Mouse (Mus musculus) liver, adult 2 months (tissue): ENCODE data around the gene F830045P16Rik. TPM values are rescaled to one million over a fixed set of nuclear protein-coding genes. Genes with fewer than 3 reads are reported as not detected.

Experiments
- DNase-seq: peaks from one replicate; pipeline ENCODE4 v3.0.0-alpha.2; 2011; ENCODE audit warnings: low read depth, low spot score; ENCODE audit errors: extremely low read depth
- H3K27ac ChIP-seq: fragments of 200-500 bp; replicated peaks from 2 replicates; pipeline ENCODE4 v1.5.1; 2012; ENCODE audit warnings: low read depth, mild to moderate bottlenecking, control low read depth, inconsistent platforms, low read length; ENCODE audit not compliant: insufficient read depth
- H3K27me3 ChIP-seq: fragments of 200-500 bp; 2 replicates; pipeline ENCODE4 v1.6.1; 2012; ENCODE audit warnings: mild to moderate bottlenecking, moderate library complexity, low read length, inconsistent platforms; ENCODE audit not compliant: control insufficient read depth, insufficient read depth
- H3K36me3 ChIP-seq: fragments of 200-500 bp; 2 replicates; pipeline ENCODE4 v1.6.1; 2012; ENCODE audit warnings: low read length, inconsistent platforms; ENCODE audit not compliant: control insufficient read depth, insufficient read depth
- H3K4me1 ChIP-seq: fragments of 200-500 bp; 2 replicates; pipeline ENCODE4 v1.6.1; 2011; ENCODE audit warnings: low read length; ENCODE audit not compliant: control insufficient read depth, insufficient read depth
- H3K4me3 ChIP-seq: fragments of 200-500 bp; 2 replicates; pipeline ENCODE4 v1.5.1; 2011; ENCODE audit warnings: low read depth, mild to moderate bottlenecking, control low read depth, low read length, moderate library complexity; ENCODE audit not compliant: insufficient read depth
- H3K79me2 ChIP-seq: fragments of 200-500 bp; 2 replicates; pipeline ENCODE4 v1.6.1; 2012; ENCODE audit warnings: inconsistent platforms, mild to moderate bottlenecking, low read length, moderate library complexity; ENCODE audit not compliant: control insufficient read depth, insufficient read depth
- H3K9ac ChIP-seq: fragments of 200-500 bp; 2 replicates; pipeline ENCODE4 v1.6.1; 2012; ENCODE audit warnings: low read depth, mild to moderate bottlenecking, control low read depth, inconsistent platforms, low read length
- CTCF ChIP-seq: fragments of 200-500 bp; IDR thresholded peaks from 2 replicates; pipeline ENCODE4 v1.5.1; 2011; ENCODE audit warnings: low read depth, low read length, control low read depth
- POLR2A ChIP-seq: fragments of 200-500 bp; IDR thresholded peaks from 2 replicates; pipeline ENCODE4 v1.6.1; 2011; ENCODE audit warnings: low read length, control low read depth; ENCODE audit not compliant: insufficient read depth; ENCODE audit errors: extremely low read depth
- WGBS: fragments of 180-500 bp; shearing (Covaris S2); methylation state at CpG from one replicate; pipeline ENCODE4 v1.1.7; 2018; 5-methylcytosine and 5-hydroxymethylcytosine counted together
- polyA plus RNA-seq: library from polyadenylated mRNA; depleted of rRNA; stranded (reverse); fragments of >200 nt; gene quantifications from 2 replicates; pipeline ENCODE4 v1.2.3, GENCODE M21; 2012; rRNA removed
- total RNA-seq: library from RNA; depleted of rRNA; stranded (reverse); fragments of >200 nt; gene quantifications from 2 replicates; pipeline ENCODE4 v1.2.3, GENCODE M21; 2014; rRNA removed

F830045P16Rik gene
- total RNA-seq (not detected in 2 replicates), polyA plus RNA-seq (not detected in 2 replicates)

- WGBS = 86% methylated on average over 2 of the region's 2 CpGs
- Histone ChIP-seq H3K4me3 (no peak within 1 kb of the TSS), H3K27ac (no peak within 1 kb of the TSS), H3K4me1 (peaks cover 4% of the 10 kb centered on the region), H3K36me3 (no peaks in the 10 kb centered on the region), H3K79me2 (no peaks in the 10 kb centered on the region), H3K9ac (no peak within 1 kb of the TSS), H3K27me3 (no peaks in the 10 kb centered on the region)
- no peak for TF ChIP-seq POLR2A
- TF ChIP-seq CTCF = no peak
- no peak for DNase-seq
Observed at GRCm38 (mm10) chr2:129536377-129536776, at the start of gene F830045P16Rik. TSS of gene F830045P16Rik (minus strand) at chr2:129536602.

GRCm38 (mm10) chr2:129585904-129586514 is 49.6 kb upstream of the F830045P16Rik start:
- no peak for TF ChIP-seq POLR2A
- no peak for TF ChIP-seq CTCF
- WGBS = 82% methylated on average over 11 of the region's 11 CpGs

GRCm38 (mm10) chr2:129584905-129585304 is 48.5 kb upstream of the F830045P16Rik start:
- no peak for DNase-seq
- H3K27me3 ChIP-seq = no peaks in the 10 kb centered on the region
- TF ChIP-seq POLR2A (no peak), CTCF (no peak)
- H3K4me1 ChIP-seq = no peaks in the 10 kb centered on the region
- WGBS = 63% methylated on average over 1 of the region's 1 CpGs
- H3K36me3 ChIP-seq = no peaks in the 10 kb centered on the region
- no peaks in the 10 kb centered on the region for H3K79me2 ChIP-seq
- H3K4me3 ChIP-seq = no peak overlapping the region
- no peak overlapping the region for H3K9ac ChIP-seq
- no peak overlapping the region for H3K27ac ChIP-seq

More at GRCm38 (mm10) chr2:129585904-129586514, 49.6 kb upstream of the F830045P16Rik start:
- Histone ChIP-seq H3K79me2 (no peaks in the 10 kb centered on the region), H3K27ac (no peak overlapping the region), H3K36me3 (no peaks in the 10 kb centered on the region), H3K4me3 (no peak overlapping the region), H3K27me3 (no peaks in the 10 kb centered on the region), H3K9ac (no peak overlapping the region), H3K4me1 (no peaks in the 10 kb centered on the region)
- DNase-seq = peak; percentile 40

GRCm38 (mm10) chr2:129582261-129582660 is 45.9 kb upstream of the F830045P16Rik start:
- no peaks in the 10 kb centered on the region for H3K36me3 ChIP-seq
- WGBS = 76% methylated on average over 4 of the region's 4 CpGs
- no peak for DNase-seq
- no peak overlapping the region for H3K27ac ChIP-seq
- no peaks in the 10 kb centered on the region for H3K4me1 ChIP-seq
- H3K27me3 ChIP-seq = no peaks in the 10 kb centered on the region
- no peaks in the 10 kb centered on the region for H3K79me2 ChIP-seq
- no peak overlapping the region for H3K4me3 ChIP-seq
- no peak overlapping the region for H3K9ac ChIP-seq
- TF ChIP-seq CTCF = no peak
- no peak for TF ChIP-seq POLR2A

- 58% methylated on average over 3 of the region's 3 CpGs for WGBS
- Histone ChIP-seq H3K4me3 (no peak overlapping the region), H3K27me3 (no peaks in the 10 kb centered on the region), H3K4me1 (no peaks in the 10 kb centered on the region), H3K79me2 (no peaks in the 10 kb centered on the region), H3K9ac (no peak overlapping the region), H3K36me3 (no peaks in the 10 kb centered on the region), H3K27ac (no peak overlapping the region)
- TF ChIP-seq POLR2A = no peak
- no peak for TF ChIP-seq CTCF
- DNase-seq = no peak
Observed at GRCm38 (mm10) chr2:129581826-129582225, 45.4 kb upstream of the F830045P16Rik start.

GRCm38 (mm10) chr2:129580656-129581055 is 44.3 kb upstream of the F830045P16Rik start:
- H3K4me1 ChIP-seq = no peaks in the 10 kb centered on the region
- WGBS = 80% methylated on average over 4 of the region's 4 CpGs
- no peak overlapping the region for H3K9ac ChIP-seq
- no peaks in the 10 kb centered on the region for H3K79me2 ChIP-seq
- no peak for TF ChIP-seq CTCF
- TF ChIP-seq POLR2A = no peak
- no peaks in the 10 kb centered on the region for H3K36me3 ChIP-seq
- no peak for DNase-seq
- H3K27ac ChIP-seq = no peak overlapping the region
- H3K27me3 ChIP-seq = no peaks in the 10 kb centered on the region
- H3K4me3 ChIP-seq = no peak overlapping the region
